Mouse (Mus musculus) limb, embryonic 12.5 days (tissue): ENCODE data around the gene Coro6. TPM values are rescaled to one million over a fixed set of nuclear protein-coding genes. Genes with fewer than 3 reads are reported as not detected.
A peak's percentile ranks its signal among the peaks of the same experiment; 100 is the strongest.

Source experiments
- ATAC-seq: fragments of 200-750 bp; cut with Nextera tagmentation; 2 replicates; pipeline ENCODE4 v1.8.0; 2017; ENCODE audit warnings: low read depth, moderate TSS enrichment; ENCODE audit not compliant: insufficient number of reproducible peaks, insufficient read depth, low FRiP score, low TSS enrichment
- H3K27ac ChIP-seq: fragments of 300-500 bp; sonication (generic); 2 replicates; pipeline ENCODE4 v1.5.1; 2016; ENCODE audit warnings: mild to moderate bottlenecking, moderate library complexity
- H3K27me3 ChIP-seq: fragments of 300-500 bp; sonication (generic); 2 replicates; pipeline ENCODE4 v1.6.1; 2016; ENCODE audit warnings: mild to moderate bottlenecking, moderate library complexity
- H3K36me3 ChIP-seq: fragments of 300-500 bp; sonication (generic); 2 replicates; pipeline ENCODE4 v1.6.1; 2016; ENCODE audit warnings: mild to moderate bottlenecking, moderate library complexity
- H3K4me1 ChIP-seq: fragments of 300-500 bp; sonication (generic); replicated peaks from 2 replicates; pipeline ENCODE4 v1.6.1; 2016
- H3K4me2 ChIP-seq: fragments of 300-500 bp; sonication (generic); 2 replicates; pipeline ENCODE4 v1.6.1; 2016; ENCODE audit warnings: mild to moderate bottlenecking, moderate library complexity
- H3K4me3 ChIP-seq: fragments of 300-500 bp; sonication (generic); replicated peaks from 2 replicates; pipeline ENCODE4 v1.5.1; 2016; ENCODE audit warnings: mild to moderate bottlenecking
- H3K9ac ChIP-seq: fragments of 300-500 bp; sonication (generic); replicated peaks from 2 replicates; pipeline ENCODE4 v1.6.1; 2016; ENCODE audit warnings: mild to moderate bottlenecking, moderate library complexity
- H3K9me3 ChIP-seq: fragments of 300-500 bp; sonication (generic); 2 replicates; pipeline ENCODE4 v1.6.1; 2016; ENCODE audit warnings: mild to moderate bottlenecking, moderate library complexity
- WGBS: fragments of 180-500 bp; shearing (Covaris S2); methylation state at CpG from one replicate; pipeline ENCODE4 v1.1.7; 2016; 5-methylcytosine and 5-hydroxymethylcytosine counted together
- polyA plus RNA-seq: library from polyadenylated mRNA; unstranded; fragments of >200 nt; fragmentation: Nextera tagmentation; extraction: Ambion mirVana; gene quantifications from 2 replicates; pipeline ENCODE4 v1.2.1, GENCODE M21; 2016

The Coro6 gene
- polyA plus RNA-seq, 1 experiment from 2014 or later, result 0.33 TPM

GRCm38 (mm10) chr11:77488771-77489581, 26.8 kb downstream of the Coro6 start:
- Histone ChIP-seq H3K4me2 (peak overlapping the region; percentile 90), H3K27me3 (no peaks in the 10 kb centered on the region), H3K9me3 (no peaks in the 10 kb centered on the region), H3K9ac (peak overlapping the region; percentile 90), H3K36me3 (no peaks in the 10 kb centered on the region), H3K4me1 (peaks cover 75% of the 10 kb centered on the region), H3K4me3 (peak overlapping the region; percentile 85), H3K27ac (no peak overlapping the region)
- 3% methylated on average over 55 of the region's 55 CpGs for WGBS
- no peak for ATAC-seq

GRCm38 (mm10) chr11:77489591-77490235, 27.5 kb downstream of the Coro6 start, which contains the start of gene Ankrd13b:
Gene Ankrd13b (minus strand): TSS chr11:77489678.
- Histone ChIP-seq H3K4me1 (peaks cover 79% of the 10 kb centered on the region), H3K36me3 (no peaks in the 10 kb centered on the region), H3K9ac (peak within 1 kb of the TSS; percentile 90), H3K27me3 (no peaks in the 10 kb centered on the region), H3K4me2 (peak within 1 kb of the TSS; percentile 90), H3K9me3 (no peaks in the 10 kb centered on the region), H3K4me3 (peak within 1 kb of the TSS; percentile 85), H3K27ac (peak within 1 kb of the TSS; percentile 66; the same call in 1 of the 2 replicates)
- WGBS, result 1% methylated on average over 58 of the region's 87 CpGs
- ATAC-seq, result 0 out of 2 replicates have a peak, but pooled peaks have one; percentile 15

- ATAC-seq, result no peak
- Histone ChIP-seq H3K4me3 (peak overlapping the region; percentile 85; the same call in 1 of the 2 replicates), H3K4me1 (peaks cover 79% of the 10 kb centered on the region), H3K27me3 (no peaks in the 10 kb centered on the region), H3K36me3 (no peaks in the 10 kb centered on the region), H3K4me2 (peak overlapping the region; percentile 90), H3K9me3 (no peaks in the 10 kb centered on the region), H3K27ac (no peak overlapping the region), H3K9ac (no peak overlapping the region)
- WGBS, result 68% methylated on average over 6 of the region's 6 CpGs
These were observed 28.2 kb downstream of the Coro6 start for GRCm38 (mm10) chr11:77490451-77490850.

GRCm38 (mm10) chr11:77491123-77491501, 28.9 kb downstream of the Coro6 start:
- WGBS, result under 1% methylated on average over 13 of the region's 13 CpGs

GRCm38 (mm10) chr11:77491502-77492291, 29.5 kb downstream of the Coro6 start:
- H3K27me3 ChIP-seq, result no peaks in the 10 kb centered on the region
- no peaks in the 10 kb centered on the region for H3K9me3 ChIP-seq
- H3K9ac ChIP-seq, result peak overlapping the region; percentile 50
- H3K4me3 ChIP-seq, result peak overlapping the region; percentile 97
- peak overlapping the region; percentile 93 for H3K27ac ChIP-seq
- 0% methylated on average over 23 of the region's 23 CpGs for WGBS
- H3K36me3 ChIP-seq, result no peaks in the 10 kb centered on the region
- peak; percentile 69; the same call in 1 of the 2 replicates for ATAC-seq
- peak overlapping the region; percentile 86 for H3K4me2 ChIP-seq
- H3K4me1 ChIP-seq, result peaks cover 72% of the 10 kb centered on the region

More at GRCm38 (mm10) chr11:77491123-77491501, 28.9 kb downstream of the Coro6 start:
- Histone ChIP-seq H3K4me3 (peak overlapping the region; percentile 97), H3K36me3 (no peaks in the 10 kb centered on the region), H3K27me3 (no peaks in the 10 kb centered on the region), H3K9me3 (no peaks in the 10 kb centered on the region), H3K9ac (no peak overlapping the region), H3K4me2 (peak overlapping the region; percentile 86), H3K27ac (peak overlapping the region; percentile 93), H3K4me1 (peaks cover 78% of the 10 kb centered on the region)
- ATAC-seq, result peak; percentile 58

- H3K9me3 ChIP-seq, result no peaks in the 10 kb centered on the region
- peak overlapping the region; percentile 97 for H3K4me3 ChIP-seq
- no peak for ATAC-seq
- 1% methylated on average over 18 of the region's 18 CpGs for WGBS
- H3K27ac ChIP-seq, result peak overlapping the region; percentile 93
- H3K27me3 ChIP-seq, result no peaks in the 10 kb centered on the region
- H3K4me1 ChIP-seq, result peaks cover 72% of the 10 kb centered on the region
- H3K4me2 ChIP-seq, result peak overlapping the region; percentile 86
- no peaks in the 10 kb centered on the region for H3K36me3 ChIP-seq
- H3K9ac ChIP-seq, result peak overlapping the region; percentile 50; the same call in 1 of the 2 replicates
These were observed 30.2 kb downstream of the Coro6 start for GRCm38 (mm10) chr11:77492311-77492871.

GRCm38 (mm10) chr11:77492911-77493332, 30.7 kb downstream of the Coro6 start:
- H3K4me1 ChIP-seq, result peaks cover 72% of the 10 kb centered on the region
- ATAC-seq, result peak; percentile 42; the same call in 1 of the 2 replicates
- H3K9me3 ChIP-seq, result no peaks in the 10 kb centered on the region
- peak overlapping the region; percentile 86 for H3K4me2 ChIP-seq
- H3K27me3 ChIP-seq, result no peaks in the 10 kb centered on the region
- H3K4me3 ChIP-seq, result peak overlapping the region; percentile 97
- H3K27ac ChIP-seq, result peak overlapping the region; percentile 93
- peak overlapping the region; percentile 55; the same call in 1 of the 2 replicates for H3K9ac ChIP-seq
- under 1% methylated on average over 32 of the region's 32 CpGs for WGBS
- H3K36me3 ChIP-seq, result no peaks in the 10 kb centered on the region

GRCm38 (mm10) chr11:77493512-77494343, 31.5 kb downstream of the Coro6 start, which contains the start of gene Git1:
Gene Git1 (plus strand): TSS chr11:77493562.
- peak within 1 kb of the TSS; percentile 93 for H3K27ac ChIP-seq
- no peaks in the 10 kb centered on the region for H3K27me3 ChIP-seq
- ATAC-seq, result no peak
- peak within 1 kb of the TSS; percentile 90 for H3K4me2 ChIP-seq
- WGBS, result 1% methylated on average over 65 of the region's 74 CpGs
- H3K9ac ChIP-seq, result peak within 1 kb of the TSS; percentile 97
- H3K36me3 ChIP-seq, result no peaks in the 10 kb centered on the region; the same call in 1 of the 2 replicates
- peak within 1 kb of the TSS; percentile 97 for H3K4me3 ChIP-seq
- H3K4me1 ChIP-seq, result peaks cover 71% of the 10 kb centered on the region
- H3K9me3 ChIP-seq, result no peaks in the 10 kb centered on the region

GRCm38 (mm10) chr11:77494344-77494676, 32.1 kb downstream of the Coro6 start:
- H3K9ac ChIP-seq, result peak overlapping the region; percentile 97
- peak overlapping the region; percentile 97 for H3K4me3 ChIP-seq
- no peak for ATAC-seq
- no peaks in the 10 kb centered on the region for H3K9me3 ChIP-seq
- no peaks in the 10 kb centered on the region for H3K27me3 ChIP-seq
- H3K27ac ChIP-seq, result peak overlapping the region; percentile 85; the same call in 1 of the 2 replicates
- peaks cover 5% of the 10 kb centered on the region for H3K36me3 ChIP-seq
- 24% methylated on average over 4 of the region's 4 CpGs for WGBS
- H3K4me2 ChIP-seq, result peak overlapping the region; percentile 90
- H3K4me1 ChIP-seq, result peaks cover 69% of the 10 kb centered on the region

GRCm38 (mm10) chr11:77494782-77495181, 32.6 kb downstream of the Coro6 start:
- peak overlapping the region; percentile 90 for H3K4me2 ChIP-seq
- 80% methylated on average over 6 of the region's 6 CpGs for WGBS
- peaks cover 69% of the 10 kb centered on the region for H3K4me1 ChIP-seq
- H3K9me3 ChIP-seq, result no peaks in the 10 kb centered on the region
- H3K27me3 ChIP-seq, result no peaks in the 10 kb centered on the region
- H3K27ac ChIP-seq, result no peak overlapping the region
- no peak for ATAC-seq
- H3K36me3 ChIP-seq, result peaks cover 10% of the 10 kb centered on the region
- H3K9ac ChIP-seq, result peak overlapping the region; percentile 97; the same call in 1 of the 2 replicates
- peak overlapping the region; percentile 97; the same call in 1 of the 2 replicates for H3K4me3 ChIP-seq
